Mouse (Mus musculus) T-helper 2 cell (primary cell): ENCODE results near the gene Krtap24-1.

Source experiments
- in situ Hi-C: fragments of 300-600 bp; cut with MboI, MseI; formaldehyde crosslinking; loops from one replicate; pipeline ENCODE4 v1.15.1; 2025; ENCODE audit warnings: high pct_unique_total_duplicates

Gene Krtap24-1

GRCm38 (mm10) chr16:88563045-88563913 lies 48.8 kb downstream of the Krtap24-1 start, which contains the start of gene Cldn8:
Cldn8 (minus strand) TSS chr16:88563183.
- in situ Hi-C loops = no loop called here

GRCm38 (mm10) chr16:88561617-88562164 lies 50.4 kb downstream of the Krtap24-1 start:
- in situ Hi-C loops = no loop called here
